Mouse (Mus musculus): ENCODE results near the gene Alg11. TPM values are rescaled to one million over a fixed set of nuclear protein-coding genes. Genes with fewer than 3 reads are reported as not detected.

Alg11 gene
- total RNA-seq (2021) = 10 to 100 TPM; 37.6 to 42.8 TPM

GRCm38 (mm10) chr8:22060446-22060889, at the start of gene Alg11:
TSS of gene Alg11 (plus strand) at chr8:22060721.
- DNase-seq = peak; percentile 95 to 96

GRCm38 (mm10) chr8:22013034-22013707, 47.4 kb upstream of the Alg11 start:
- DNase-seq = no peak

GRCm38 (mm10) chr8:22017731-22018130, 42.8 kb upstream of the Alg11 start:
- no peak for DNase-seq

- DNase-seq = no peak
These were observed 41.0 kb upstream of the Alg11 start for GRCm38 (mm10) chr8:22019498-22019897.

GRCm38 (mm10) chr8:22022244-22022643, 38.3 kb upstream of the Alg11 start:
- no peak for DNase-seq

- DNase-seq = no peak
These were observed 35.3 kb upstream of the Alg11 start for GRCm38 (mm10) chr8:22025241-22025640.

- DNase-seq = no peak
These were observed 31.5 kb upstream of the Alg11 start for GRCm38 (mm10) chr8:22028973-22029372.

- no peak for DNase-seq
These were observed 29.5 kb upstream of the Alg11 start for GRCm38 (mm10) chr8:22030990-22031389.

GRCm38 (mm10) chr8:22036137-22036536, 24.4 kb upstream of the Alg11 start:
- no peak for DNase-seq

GRCm38 (mm10) chr8:22037022-22037421, 23.5 kb upstream of the Alg11 start:
- no peak for DNase-seq

- no peak for DNase-seq
These were observed 20.9 kb upstream of the Alg11 start for GRCm38 (mm10) chr8:22039468-22040152.

- DNase-seq = no peak
These were observed 20.4 kb upstream of the Alg11 start for GRCm38 (mm10) chr8:22040153-22040509.

- DNase-seq = no peak
These were observed 18.0 kb upstream of the Alg11 start for GRCm38 (mm10) chr8:22042515-22042914.

GRCm38 (mm10) chr8:22043706-22044105, 16.8 kb upstream of the Alg11 start:
- no peak for DNase-seq

- DNase-seq = peak in 1 of 2 experiments; percentile 7
These were observed 12.6 kb upstream of the Alg11 start for GRCm38 (mm10) chr8:22047699-22048464.

GRCm38 (mm10) chr8:22054674-22055491, 5.6 kb upstream of the Alg11 start:
- no peak for DNase-seq

- no peak for DNase-seq
These were observed 5.0 kb upstream of the Alg11 start for GRCm38 (mm10) chr8:22055492-22055877.

GRCm38 (mm10) chr8:22056850-22057249, 3.7 kb upstream of the Alg11 start:
- no peak for DNase-seq

- DNase-seq = no peak
These were observed 2.2 kb upstream of the Alg11 start for GRCm38 (mm10) chr8:22058368-22058767.

GRCm38 (mm10) chr8:22059153-22059738, 1.3 kb upstream of the Alg11 start:
- DNase-seq = no peak

- DNase-seq = no peak
These were observed 588 bp upstream of the Alg11 start, which contains the start of gene Atp7b for GRCm38 (mm10) chr8:22059821-22060445. TSS of gene Atp7b (minus strand) at chr8:22060305.

- no peak for DNase-seq
These were observed 605 bp downstream of the Alg11 start for GRCm38 (mm10) chr8:22061126-22061525.
